Mouse (Mus musculus) liver, postnatal 0 days (tissue): ENCODE measurements around the gene Nkrf. TPM values are rescaled to one million over a fixed set of nuclear protein-coding genes. Genes with fewer than 3 reads are reported as not detected.

Experiments
- ATAC-seq: fragments of 200-750 bp; cut with Nextera tagmentation; 2 replicates; pipeline ENCODE4 v1.8.0; 2017; ENCODE audit warnings: mild to moderate bottlenecking, moderate library complexity
- DNase-seq: peaks from one replicate; pipeline ENCODE4 v3.0.0-alpha.2; 2016
- H3K27ac ChIP-seq: fragments of 300-500 bp; sonication (generic); 2 replicates; pipeline ENCODE4 v1.5.1; 2014; ENCODE audit warnings: antibody characterized with exemption, moderate library complexity, mild to moderate bottlenecking, low read depth
- H3K27me3 ChIP-seq: fragments of 300-500 bp; sonication (generic); 2 replicates; pipeline ENCODE4 v1.6.1; 2014; ENCODE audit warnings: low read length, control low read depth, mixed read lengths; ENCODE audit not compliant: insufficient read depth
- H3K36me3 ChIP-seq: fragments of 300-500 bp; sonication (generic); replicated peaks from 2 replicates; pipeline ENCODE4 v1.6.1; 2014; ENCODE audit warnings: mild to moderate bottlenecking, control low read depth, low read length, moderate library complexity, mixed read lengths; ENCODE audit not compliant: insufficient read depth
- H3K4me1 ChIP-seq: fragments of 300-500 bp; sonication (generic); 2 replicates; pipeline ENCODE4 v1.6.1; 2014; ENCODE audit warnings: antibody characterized with exemption, mild to moderate bottlenecking, control low read depth; ENCODE audit not compliant: insufficient read depth
- H3K4me2 ChIP-seq: fragments of 300-500 bp; sonication (generic); 2 replicates; pipeline ENCODE4 v1.6.1; 2014; ENCODE audit warnings: low read depth, mild to moderate bottlenecking, low read length, moderate library complexity, mixed read lengths
- H3K4me3 ChIP-seq: fragments of 300-500 bp; sonication (generic); 2 replicates; pipeline ENCODE4 v1.5.1; 2014; ENCODE audit warnings: low read depth, low read length
- H3K9ac ChIP-seq: fragments of 300-500 bp; sonication (generic); replicated peaks from 2 replicates; pipeline ENCODE4 v1.6.1; 2014; ENCODE audit warnings: mild to moderate bottlenecking, moderate library complexity
- H3K9me3 ChIP-seq: fragments of 300-500 bp; sonication (generic); 2 replicates; pipeline ENCODE4 v1.6.1; 2016; ENCODE audit warnings: mild to moderate bottlenecking, control low read depth, low read length, mixed read lengths
- CTCF ChIP-seq: sonication (generic); IDR thresholded peaks from 2 replicates; pipeline ENCODE4 v1.5.1; 2016; ENCODE audit warnings: antibody characterized with exemption, low read depth
- EP300 ChIP-seq: IDR thresholded peaks from 2 replicates; pipeline ENCODE4 v1.6.1; 2016; ENCODE audit warnings: antibody characterized with exemption, low read depth, mild to moderate bottlenecking
- WGBS: fragments of 180-500 bp; shearing (Covaris S2); extraction: QIAGEN DNeasy Blood & Tissue Kit; methylation state at CpG from one replicate; pipeline ENCODE4 v1.1.7; 2014; ENCODE audit not compliant: insufficient replicate concordance; 5-methylcytosine and 5-hydroxymethylcytosine counted together
- polyA plus RNA-seq: library from polyadenylated mRNA; unstranded; fragments of >200 nt; fragmentation: Nextera tagmentation; extraction: Ambion mirVana; gene quantifications from 2 replicates; pipeline ENCODE4 v1.2.1, GENCODE M21; 2015

The Nkrf gene
- polyA plus RNA-seq, 1 experiment from 2014 or later = 0.69 TPM

DNA sequence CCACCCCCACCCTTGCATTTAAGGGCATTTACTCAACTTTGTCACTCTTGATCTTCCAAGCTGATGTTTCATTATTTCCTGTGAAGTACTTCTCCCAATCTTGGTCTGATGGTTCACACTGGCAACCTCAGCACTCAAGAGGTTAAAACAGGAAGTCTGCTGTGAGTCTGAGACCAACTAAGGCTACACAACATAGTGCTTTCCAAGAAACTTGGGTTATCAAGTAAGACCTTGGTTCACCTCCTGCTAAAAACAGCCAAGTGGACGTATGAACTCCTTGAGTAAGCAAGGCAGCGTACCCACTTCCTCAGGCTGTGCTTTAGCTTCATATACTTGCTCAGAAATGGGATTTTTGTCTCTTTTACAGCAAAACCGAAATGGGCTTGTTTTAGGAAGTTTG is 32.3 kb downstream of the Nkrf start:
- no peak overlapping the region for H3K9ac ChIP-seq
- no peak for ATAC-seq
- 37% methylated on average over 3 of the region's 3 CpGs for WGBS

DNA sequence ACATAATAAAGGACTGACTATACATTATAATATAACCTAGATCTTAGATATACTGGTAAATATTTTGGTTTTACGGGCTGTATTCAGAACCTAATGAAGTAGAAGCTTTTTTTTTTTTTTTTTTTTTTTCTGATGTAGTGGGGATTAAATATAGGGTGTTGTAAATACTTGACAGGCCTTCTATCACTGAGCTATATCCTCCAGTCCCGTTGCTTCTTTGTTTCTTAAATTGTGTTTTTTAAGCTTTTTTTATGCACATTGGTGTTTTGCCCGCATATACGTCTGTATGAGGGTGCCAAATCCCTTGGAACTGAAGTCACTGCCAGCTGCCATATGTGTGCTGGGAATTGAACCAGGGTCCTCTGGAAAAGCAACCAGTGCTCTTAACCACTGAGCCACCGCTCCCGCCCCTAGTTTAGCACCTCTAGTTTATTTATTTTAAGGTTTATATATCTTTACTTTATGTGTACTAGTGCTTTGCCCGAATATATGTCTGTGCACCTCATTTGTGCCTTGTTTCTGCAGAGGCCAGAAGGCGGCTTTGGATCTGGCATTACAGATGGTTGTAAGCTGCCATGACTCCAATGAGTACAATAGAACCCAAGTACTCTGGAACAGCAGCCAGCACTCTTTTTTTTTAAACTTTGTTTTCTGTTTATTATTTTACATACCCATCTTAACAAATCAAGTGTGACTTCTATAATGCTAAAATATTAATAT is 37.9 kb downstream of the Nkrf start:
- TF ChIP-seq CTCF (no peak), EP300 (no peak)
- peak overlapping the region; percentile 84 for H3K27ac ChIP-seq
- no peak for DNase-seq

More for the DNA sequence above, 32.3 kb downstream of the Nkrf start:
- TF ChIP-seq CTCF (no peak), EP300 (no peak)
- Histone ChIP-seq H3K9me3 (no peaks in the 10 kb centered on the region), H3K27ac (no peak overlapping the region), H3K4me2 (no peak overlapping the region), H3K4me3 (no peak overlapping the region), H3K27me3 (no peaks in the 10 kb centered on the region), H3K4me1 (peaks cover under 1% of the 10 kb centered on the region; the same call in 1 of the 2 replicates), H3K36me3 (no peaks in the 10 kb centered on the region)
- no peak for DNase-seq

GRCm38 (mm10) chrX:36863766-36864608 is 38.7 kb downstream of the Nkrf start:
- H3K27me3 ChIP-seq = no peaks in the 10 kb centered on the region
- DNase-seq = peak; percentile 85
- peak overlapping the region; percentile 62 for H3K9ac ChIP-seq
- no peak for TF ChIP-seq CTCF
- peak; percentile 61 for TF ChIP-seq EP300
- peak overlapping the region; percentile 56 for H3K4me3 ChIP-seq
- peak overlapping the region; percentile 84 for H3K27ac ChIP-seq
- ATAC-seq = peak; percentile 96
- no peaks in the 10 kb centered on the region for H3K4me1 ChIP-seq
- peak overlapping the region; percentile 67 for H3K4me2 ChIP-seq
- H3K9me3 ChIP-seq = no peaks in the 10 kb centered on the region
- no peaks in the 10 kb centered on the region for H3K36me3 ChIP-seq
- 14% methylated on average over 36 of the region's 44 CpGs for WGBS

More for the DNA sequence above, 37.9 kb downstream of the Nkrf start:
- no peak for ATAC-seq
- Histone ChIP-seq H3K9ac (no peak overlapping the region), H3K9me3 (no peaks in the 10 kb centered on the region), H3K4me2 (peak overlapping the region; percentile 54), H3K4me3 (peak overlapping the region; percentile 56), H3K27me3 (no peaks in the 10 kb centered on the region), H3K4me1 (no peaks in the 10 kb centered on the region), H3K36me3 (no peaks in the 10 kb centered on the region)
- 55% methylated on average over 8 of the region's 8 CpGs for WGBS

DNA sequence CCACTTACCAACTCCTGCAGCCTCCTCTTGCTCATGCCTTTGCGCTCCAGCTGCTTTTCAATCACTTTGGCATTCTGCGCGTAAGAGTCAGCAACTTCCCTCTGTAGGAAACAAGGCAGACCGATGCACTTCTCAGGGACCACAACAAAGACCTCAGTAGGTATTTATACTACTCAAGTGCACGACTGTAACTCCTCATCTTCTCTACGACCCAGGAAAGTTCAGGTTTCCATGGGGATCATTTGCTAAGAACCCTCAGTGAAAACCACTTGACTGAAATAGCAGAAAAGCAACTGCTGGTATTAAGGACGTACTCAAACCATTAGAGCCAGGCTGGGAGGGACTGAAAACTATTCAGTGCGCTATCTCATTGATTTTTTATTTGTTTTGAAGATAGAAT is 50.1 kb downstream of the Nkrf start:
- no peaks in the 10 kb centered on the region for H3K9me3 ChIP-seq
- TF ChIP-seq CTCF (no peak), EP300 (no peak)
- ATAC-seq = no peak
- H3K4me3 ChIP-seq = no peak overlapping the region
- 85% methylated on average over 8 of the region's 8 CpGs for WGBS
- no peak overlapping the region for H3K9ac ChIP-seq
- H3K27me3 ChIP-seq = no peaks in the 10 kb centered on the region
- DNase-seq = no peak
- H3K36me3 ChIP-seq = peaks cover 2% of the 10 kb centered on the region
- H3K27ac ChIP-seq = no peak overlapping the region
- H3K4me2 ChIP-seq = no peak overlapping the region
- no peaks in the 10 kb centered on the region for H3K4me1 ChIP-seq

GRCm38 (mm10) chrX:36847152-36847551 is 55.5 kb downstream of the Nkrf start:
- WGBS = 61% methylated on average over 1 of the region's 1 CpGs
- DNase-seq = no peak
- TF ChIP-seq EP300 (no peak), CTCF (no peak)
- ATAC-seq = no peak
- Histone ChIP-seq H3K27ac (no peak overlapping the region), H3K4me3 (no peak overlapping the region), H3K4me2 (no peak overlapping the region), H3K36me3 (peaks cover 2% of the 10 kb centered on the region), H3K4me1 (no peaks in the 10 kb centered on the region), H3K9me3 (no peaks in the 10 kb centered on the region), H3K9ac (no peak overlapping the region), H3K27me3 (no peaks in the 10 kb centered on the region)

DNA sequence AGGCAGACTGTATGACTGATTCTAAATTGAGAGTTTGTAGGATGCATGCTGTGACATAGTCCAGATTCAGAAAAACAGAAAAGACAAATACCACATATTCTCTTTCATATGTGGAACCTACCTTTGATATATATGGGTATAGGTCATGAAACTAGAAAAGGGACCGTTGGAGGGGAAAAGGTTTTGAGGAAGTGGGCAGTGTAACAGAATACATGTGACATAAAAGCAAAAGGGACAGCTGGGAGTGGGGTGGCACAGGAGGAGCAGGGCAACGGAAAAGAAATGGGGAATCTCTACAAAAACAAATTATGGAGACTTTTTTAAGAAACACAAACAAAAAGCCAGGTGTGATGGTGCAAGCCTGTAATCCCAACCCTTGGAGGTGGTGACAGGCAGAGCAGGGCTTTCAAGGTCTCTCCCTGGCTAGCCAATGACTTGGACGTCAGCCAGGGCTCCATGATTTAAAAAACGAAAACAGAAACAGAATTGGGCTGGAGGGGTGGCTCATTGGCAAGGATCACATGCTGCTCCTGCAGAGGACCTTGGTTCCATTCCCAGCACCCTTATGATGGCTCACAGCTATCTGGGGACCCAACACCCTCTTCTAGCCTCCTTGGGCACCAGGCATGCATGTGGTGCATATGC is 59.2 kb downstream of the Nkrf start:
- ATAC-seq (no peak), DNase-seq (peak; percentile 22)
- H3K4me3 ChIP-seq = no peak overlapping the region
- no peaks in the 10 kb centered on the region for H3K27me3 ChIP-seq
- H3K4me2 ChIP-seq = no peak overlapping the region
- TF ChIP-seq CTCF (no peak), EP300 (no peak)
- 35% methylated on average over 4 of the region's 4 CpGs for WGBS
- H3K36me3 ChIP-seq = peaks cover 2% of the 10 kb centered on the region; the same call in 1 of the 2 replicates
- no peaks in the 10 kb centered on the region for H3K9me3 ChIP-seq
- H3K9ac ChIP-seq = no peak overlapping the region
- peak overlapping the region; percentile 34; the same call in 1 of the 2 replicates for H3K27ac ChIP-seq
- H3K4me1 ChIP-seq = no peaks in the 10 kb centered on the region
